Mouse (Mus musculus): ENCODE measurements around the gene Shisal2a.

DNA sequence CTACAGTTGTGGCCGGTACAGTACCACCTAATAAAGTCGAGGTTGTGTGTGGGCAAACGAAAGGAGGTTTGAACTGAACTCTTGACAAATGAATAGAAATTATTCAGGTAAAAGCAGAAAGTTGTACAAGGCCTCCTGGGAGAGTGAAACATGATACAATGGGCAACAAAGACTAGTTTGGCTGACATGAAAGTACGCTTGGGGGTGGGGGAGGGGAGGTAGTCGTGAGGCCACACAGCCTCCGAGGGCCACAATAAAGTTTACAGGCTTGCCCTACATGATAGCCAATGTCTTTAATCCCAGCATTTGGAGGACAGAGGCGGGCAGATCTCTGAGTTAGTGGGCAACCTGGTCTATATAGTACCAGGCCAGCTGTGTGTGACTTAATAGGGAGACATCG, 24.5 kb upstream of the Shisal2a start:
- TF ChIP-seq CTCF (conservative IDR thresholded peaks at IDR 0.05; ENCODE audit: low read length) = no peak
- no peak for TF ChIP-seq POU5F1 (IDR thresholded peaks at IDR 0.05; ENCODE audit: borderline replicate concordance, low read length)

Measured in E14TG2a.4 (cell line).